In the genomic region with DNA sequence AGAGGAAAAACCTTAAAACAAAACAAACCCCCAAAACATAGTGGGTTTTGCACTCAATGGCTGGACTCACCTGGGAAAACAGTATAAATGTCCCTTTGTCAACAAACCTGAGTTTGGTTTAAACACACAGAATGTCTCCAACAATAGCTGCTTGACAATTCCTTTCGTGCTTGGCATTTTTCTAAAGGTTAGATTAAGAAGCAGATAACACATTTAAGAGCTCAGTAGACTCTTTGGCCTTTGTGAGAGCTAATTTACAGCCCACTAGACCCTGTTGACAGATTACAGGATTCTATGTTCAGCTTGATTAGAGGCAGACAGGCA, we compare ENCODE assay signal across 12 mouse cellular contexts.
DNase-seq lines count a peak whose midpoint lies in the region; ATAC-seq and TF ChIP-seq lines count a peak whose summit lies in the region.
"Had no signal": no experiment of that assay in that cellular context is flagged by ENCODE, and none has a peak within 500 bp of the region (broad histone marks: within the 10 kb centered on the region; RNA-seq: fewer than 3 reads in every experiment).

No protein-coding gene starts in this region.

- H3K4me2 ChIP-seq in heart, embryonic 11.5 days = no peak overlapping the region
- no peak overlapping the region for H3K4me2 ChIP-seq in kidney, postnatal 0 days (ENCODE audit: low read length)
- peak overlapping the region; percentile 8; the same call in 1 of the 2 replicates for H3K4me2 ChIP-seq in embryonic facial prominence, embryonic 11.5 days (ENCODE audit: low read depth, low read length)
- H3K4me2 ChIP-seq: liver, embryonic 15.5 days; midbrain, embryonic 13.5 days had no signal

- no peaks in the 10 kb centered on the region for H3K27me3 ChIP-seq in heart, embryonic 11.5 days (ENCODE audit: control insufficient read depth, insufficient read depth, low read length)
- H3K27me3 ChIP-seq in kidney, postnatal 0 days (ENCODE audit: insufficient read depth, low read length) = no peaks in the 10 kb centered on the region
- H3K27me3 ChIP-seq in embryonic facial prominence, embryonic 11.5 days (ENCODE audit: control insufficient read depth, insufficient read depth, low read length) = no peaks in the 10 kb centered on the region
- no peaks in the 10 kb centered on the region for H3K27me3 ChIP-seq in limb, embryonic 10.5 days (ENCODE audit: low read depth, poor library complexity, severe bottlenecking)
- H3K27me3 ChIP-seq: liver, embryonic 15.5 days; midbrain, embryonic 13.5 days had no signal

- H3K27ac ChIP-seq in heart, embryonic 11.5 days (ENCODE audit: low read depth, low read length) = peak overlapping the region; percentile 78
- peak overlapping the region; percentile 81 for H3K27ac ChIP-seq in kidney, postnatal 0 days
- H3K27ac ChIP-seq in embryonic facial prominence, embryonic 11.5 days (replicated peaks; ENCODE audit: low read depth, low read length) = peak overlapping the region; percentile 77
- H3K27ac ChIP-seq in limb, embryonic 10.5 days = peak overlapping the region; percentile 81
- H3K27ac ChIP-seq: liver, embryonic 15.5 days; midbrain, embryonic 13.5 days had no signal

- DNase-seq in heart, postnatal 36 days = no peak
- no peak for DNase-seq in kidney, postnatal 0 days (ENCODE audit: low spot score)
- no peak for DNase-seq in kidney, adult 9 months
- DNase-seq in embryonic facial prominence, embryonic 11.5 days (ENCODE audit: low spot score) = no peak
- DNase-seq in limb, embryonic 10.5 days (ENCODE audit: low spot score) = no peak
- DNase-seq in spleen, postnatal 36 days (ENCODE audit: low spot score in 2 of 2) = no peak
- no peak for DNase-seq in retina, postnatal 1 day
- DNase-seq: layer of hippocampus, postnatal 36 days; thymus, adult 2 months had no signal

- no peak overlapping the region for H3K9ac ChIP-seq in heart, embryonic 11.5 days (ENCODE audit: low read depth, low read length)
- no peak overlapping the region for H3K9ac ChIP-seq in kidney, postnatal 0 days (ENCODE audit: low read depth, low read length)
- no peak overlapping the region for H3K9ac ChIP-seq in embryonic facial prominence, embryonic 11.5 days (replicated peaks; ENCODE audit: low read length)
- H3K9ac ChIP-seq: liver, embryonic 15.5 days; midbrain, embryonic 13.5 days had no signal

- 6% methylated on average over 1 of the region's 1 CpGs for WGBS in heart, embryonic 11.5 days (ENCODE audit: insufficient replicate concordance)
- 6% methylated on average over 1 of the region's 1 CpGs for WGBS in kidney, postnatal 0 days
- 9% methylated on average over 1 of the region's 1 CpGs for WGBS in embryonic facial prominence, embryonic 11.5 days
- WGBS in limb, embryonic 10.5 days = 6% methylated on average over 1 of the region's 1 CpGs

- peaks cover 46% of the 10 kb centered on the region for H3K4me1 ChIP-seq in heart, embryonic 11.5 days (ENCODE audit: control insufficient read depth, insufficient read depth, low read length)
- H3K4me1 ChIP-seq in kidney, postnatal 0 days (replicated peaks; ENCODE audit: insufficient read depth, low read length) = peaks cover 28% of the 10 kb centered on the region; the same call in 1 of the 2 replicates
- H3K4me1 ChIP-seq in embryonic facial prominence, embryonic 11.5 days (ENCODE audit: control insufficient read depth, insufficient read depth, low read length) = no peaks in the 10 kb centered on the region; the same call in 1 of the 2 replicates
- peaks cover 43% of the 10 kb centered on the region for H3K4me1 ChIP-seq in limb, embryonic 10.5 days
- H3K4me1 ChIP-seq: liver, embryonic 15.5 days had no signal

- H3K4me3 ChIP-seq in heart, embryonic 11.5 days (ENCODE audit: low read depth, low read length) = no peak overlapping the region
- no peak overlapping the region for H3K4me3 ChIP-seq in kidney, postnatal 0 days (replicated peaks; ENCODE audit: low read depth, low read length)
- H3K4me3 ChIP-seq in embryonic facial prominence, embryonic 11.5 days (ENCODE audit: low read depth, low read length) = no peak overlapping the region
- H3K4me3 ChIP-seq in limb, embryonic 10.5 days = peak overlapping the region; percentile 27; the same call in 1 of the 2 replicates
- H3K4me3 ChIP-seq: liver, embryonic 15.5 days; midbrain, embryonic 13.5 days had no signal

- ATAC-seq in heart, embryonic 11.5 days (replicated peaks; ENCODE audit: insufficient number of reproducible peaks, low FRiP score, low TSS enrichment) = no peak
- no peak for ATAC-seq in kidney, postnatal 0 days (replicated peaks; ENCODE audit: low FRiP score, low read depth)
- ATAC-seq in embryonic facial prominence, embryonic 11.5 days (replicated peaks; ENCODE audit: insufficient number of reproducible peaks, low FRiP score, low TSS enrichment, low read depth) = no peak

- H3K36me3 ChIP-seq in heart, embryonic 11.5 days (ENCODE audit: control insufficient read depth, insufficient read depth, low read length) = no peaks in the 10 kb centered on the region
- no peaks in the 10 kb centered on the region for H3K36me3 ChIP-seq in kidney, postnatal 0 days (ENCODE audit: insufficient read depth, low read length)
- no peaks in the 10 kb centered on the region for H3K36me3 ChIP-seq in embryonic facial prominence, embryonic 11.5 days (replicated peaks; ENCODE audit: control insufficient read depth, insufficient read depth, low read depth, low read length)
- H3K36me3 ChIP-seq in limb, embryonic 10.5 days = no peaks in the 10 kb centered on the region
- H3K36me3 ChIP-seq: liver, embryonic 15.5 days; midbrain, embryonic 13.5 days had no signal

- H3K9me3 ChIP-seq in heart, embryonic 11.5 days (replicated peaks; ENCODE audit: control insufficient read depth, low read length) = no peaks in the 10 kb centered on the region
- no peaks in the 10 kb centered on the region for H3K9me3 ChIP-seq in kidney, postnatal 0 days (replicated peaks; ENCODE audit: low read length)
- no peaks in the 10 kb centered on the region for H3K9me3 ChIP-seq in embryonic facial prominence, embryonic 11.5 days (replicated peaks; ENCODE audit: control insufficient read depth, low read length)
- no peaks in the 10 kb centered on the region for H3K9me3 ChIP-seq in limb, embryonic 10.5 days (replicated peaks)
- H3K9me3 ChIP-seq: liver, embryonic 15.5 days; midbrain, embryonic 13.5 days had no signal

- intact Hi-C loops in heart, postnatal 36 days (cut with DNase I) = no loop called here

- no peak for TF ChIP-seq CTCF in kidney, postnatal 0 days (IDR thresholded peaks at IDR 0.05; ENCODE audit: low read depth)
